ENCODE assay signal across 8 mouse cellular contexts in genomic region chr13:100831123-100831522, GRCm38 (mm10). TPM values are rescaled to one million over a fixed set of nuclear protein-coding genes. Genes with fewer than 3 reads are reported as not detected.
DNase-seq lines count a peak whose midpoint lies in the region; ATAC-seq and TF ChIP-seq lines count a peak whose summit lies in the region.

No protein-coding gene starts in this region.

- DNase-seq in heart, adult 18-20 months = no peak
- DNase-seq in spleen, adult 2 months (ENCODE audit: low read depth in 1 of 2, low spot score in 2 of 2) = no peak
- DNase-seq in spleen, postnatal 10 days (ENCODE audit: low spot score in 2 of 2) = no peak
- DNase-seq in lung, postnatal 0 days (ENCODE audit: low spot score) = no peak
- DNase-seq in cerebellum, postnatal 14 days = no peak

- TF ChIP-seq POLR2A in spleen, adult 2 months (IDR thresholded peaks at IDR 0.05; ENCODE audit: low read depth, low read length) = no peak

- no peak overlapping the region; the same call in 1 of the 2 replicates for H3K9ac ChIP-seq in heart, embryonic 14.5 days (ENCODE audit: low read length)
- no peak overlapping the region for H3K9ac ChIP-seq in intestine, embryonic 15.5 days
- H3K9ac ChIP-seq in stomach, embryonic 16.5 days (ENCODE audit: low read length) = peak overlapping the region; percentile 1; the same call in 1 of the 2 replicates
- H3K9ac ChIP-seq in lung, postnatal 0 days (replicated peaks; ENCODE audit: low read depth) = no peak overlapping the region

- no peak for ATAC-seq in heart, embryonic 14.5 days (ENCODE audit: insufficient number of reproducible peaks, insufficient read depth, low FRiP score, low read depth)
- no peak for ATAC-seq in intestine, embryonic 15.5 days
- ATAC-seq in stomach, embryonic 16.5 days (ENCODE audit: insufficient read depth, low FRiP score) = no peak
- no peak for ATAC-seq in lung, postnatal 0 days

- H3K9me3 ChIP-seq in heart, embryonic 14.5 days (ENCODE audit: control insufficient read depth, low read length) = no peaks in the 10 kb centered on the region
- no peaks in the 10 kb centered on the region for H3K9me3 ChIP-seq in intestine, embryonic 15.5 days
- H3K9me3 ChIP-seq in stomach, embryonic 16.5 days (replicated peaks; ENCODE audit: control insufficient read depth, low read length) = no peaks in the 10 kb centered on the region
- H3K9me3 ChIP-seq in lung, postnatal 0 days (ENCODE audit: low read length) = no peaks in the 10 kb centered on the region

- H3K4me2 ChIP-seq in heart, embryonic 14.5 days (ENCODE audit: low read length) = peak overlapping the region; percentile 83
- peak overlapping the region; percentile 66 for H3K4me2 ChIP-seq in intestine, embryonic 15.5 days (replicated peaks)
- H3K4me2 ChIP-seq in stomach, embryonic 16.5 days (ENCODE audit: low read depth, low read length) = peak overlapping the region; percentile 84; the same call in 1 of the 2 replicates
- no peak overlapping the region for H3K4me2 ChIP-seq in lung, postnatal 0 days (replicated peaks; ENCODE audit: low read depth, low read length)

- no peak for TF ChIP-seq EP300 in lung, postnatal 0 days (IDR thresholded peaks at IDR 0.05)

- H3K27me3 ChIP-seq in heart, embryonic 14.5 days (ENCODE audit: control insufficient read depth, insufficient read depth, low read length) = no peaks in the 10 kb centered on the region
- no peaks in the 10 kb centered on the region for H3K27me3 ChIP-seq in spleen, adult 2 months (ENCODE audit: control insufficient read depth, insufficient read depth, low read length)
- H3K27me3 ChIP-seq in intestine, embryonic 15.5 days (replicated peaks) = no peaks in the 10 kb centered on the region
- no peaks in the 10 kb centered on the region for H3K27me3 ChIP-seq in stomach, embryonic 16.5 days (ENCODE audit: control insufficient read depth, insufficient read depth, low read length)
- H3K27me3 ChIP-seq in lung, postnatal 0 days (replicated peaks; ENCODE audit: insufficient read depth, low read length) = no peaks in the 10 kb centered on the region

- H3K27ac ChIP-seq in heart, embryonic 14.5 days (replicated peaks in 1 of 2; ENCODE audit: control insufficient read depth in 1 of 2, insufficient read depth in 1 of 2, low read depth in 2 of 2, low read length in 2 of 2) = no peak overlapping the region
- peak overlapping the region; percentile 33; the same call in 1 of the 2 replicates for H3K27ac ChIP-seq in spleen, adult 2 months (ENCODE audit: insufficient read depth, low read length)
- H3K27ac ChIP-seq in intestine, embryonic 15.5 days = no peak overlapping the region
- no peak overlapping the region for H3K27ac ChIP-seq in stomach, embryonic 16.5 days (ENCODE audit: low read length)
- H3K27ac ChIP-seq in lung, postnatal 0 days (ENCODE audit: low read length) = no peak overlapping the region

- 83% methylated on average over 6 of the region's 6 CpGs for WGBS in heart, embryonic 14.5 days
- 78% methylated on average over 6 of the region's 6 CpGs for WGBS in spleen, adult 2 months
- 85% methylated on average over 6 of the region's 6 CpGs for WGBS in intestine, embryonic 15.5 days
- WGBS in stomach, embryonic 16.5 days = 70% methylated on average over 6 of the region's 6 CpGs
- WGBS in lung, postnatal 0 days = 80% methylated on average over 6 of the region's 6 CpGs

- H3K4me1 ChIP-seq in heart, embryonic 14.5 days (ENCODE audit: control insufficient read depth in 2 of 2, insufficient read depth in 2 of 2, low read length in 2 of 2) = peaks cover 3 to 17% of the 10 kb centered on the region in 2 experiments; a peak in 2 of 4 replicates
- peaks cover 7% of the 10 kb centered on the region for H3K4me1 ChIP-seq in spleen, adult 2 months (ENCODE audit: control insufficient read depth, insufficient read depth, insufficient read length)
- H3K4me1 ChIP-seq in intestine, embryonic 15.5 days (replicated peaks) = peaks cover 8% of the 10 kb centered on the region
- H3K4me1 ChIP-seq in stomach, embryonic 16.5 days (ENCODE audit: control insufficient read depth, insufficient read depth, low read length) = peaks cover 14% of the 10 kb centered on the region; the same call in 1 of the 2 replicates
- peaks cover 6% of the 10 kb centered on the region; the same call in 1 of the 2 replicates for H3K4me1 ChIP-seq in lung, postnatal 0 days (ENCODE audit: insufficient read depth, low read depth, low read length)

- peaks cover 21% of the 10 kb centered on the region for H3K36me3 ChIP-seq in heart, embryonic 14.5 days (ENCODE audit: control insufficient read depth, insufficient read depth, low read length)
- peaks cover 6% of the 10 kb centered on the region for H3K36me3 ChIP-seq in spleen, adult 2 months (ENCODE audit: control insufficient read depth, insufficient read depth, low read length)
- no peaks in the 10 kb centered on the region for H3K36me3 ChIP-seq in intestine, embryonic 15.5 days
- H3K36me3 ChIP-seq in stomach, embryonic 16.5 days (ENCODE audit: control insufficient read depth, insufficient read depth, low read length) = no peaks in the 10 kb centered on the region
- 0 out of 2 replicates have a peak, but pooled peaks cover 10% of the 10 kb centered on the region for H3K36me3 ChIP-seq in lung, postnatal 0 days (ENCODE audit: insufficient read depth, low read length)

- H3K4me3 ChIP-seq in heart, embryonic 14.5 days (ENCODE audit: control insufficient read depth in 1 of 2, insufficient read depth in 1 of 2, low read depth in 1 of 2, low read length in 2 of 2) = no peak overlapping the region
- H3K4me3 ChIP-seq in spleen, adult 2 months (ENCODE audit: extremely low read depth, insufficient read depth, insufficient read length) = no peak overlapping the region
- 0 out of 2 replicates have a peak overlapping the region, but pooled peaks have one; percentile 7 for H3K4me3 ChIP-seq in intestine, embryonic 15.5 days (replicated peaks)
- 0 out of 2 replicates have a peak overlapping the region, but pooled peaks have one; percentile 84 for H3K4me3 ChIP-seq in stomach, embryonic 16.5 days (replicated peaks; ENCODE audit: low read length)
- H3K4me3 ChIP-seq in lung, postnatal 0 days (ENCODE audit: low read depth, low read length) = no peak overlapping the region

- no peak for TF ChIP-seq CTCF in spleen, adult 2 months (IDR thresholded peaks at IDR 0.05; ENCODE audit: extremely low read depth, insufficient read depth, insufficient read length, insufficient replicate concordance)
- TF ChIP-seq CTCF in lung, postnatal 0 days (IDR thresholded peaks at IDR 0.05) = no peak

RNA-seq across cellular contexts. Expression of gene Slc30a5, which starts 2.1 kb away (rescaled TPM):
- 38.5 and 41.9 TPM in 2 replicates for polyA plus RNA-seq in heart, embryonic 14.5 days (2014; fragmentation: Nextera tagmentation; extraction: Ambion mirVana)
- total RNA-seq in heart, adult 18-20 months (2021) = 10 to 100 TPM; 20.1 to 21.8 TPM
- polyA plus RNA-seq in spleen, adult 2 months (2012; rRNA removed) = 20.6 and 24.0 TPM in 2 replicates
- polyA plus RNA-seq in intestine, embryonic 15.5 days (2015; fragmentation: Nextera tagmentation; extraction: Ambion mirVana) = 68.7 and 68.9 TPM in 2 replicates
- 47.3 and 53.7 TPM in 2 replicates for polyA plus RNA-seq in stomach, embryonic 16.5 days (2015; fragmentation: Nextera tagmentation; extraction: Ambion mirVana)
- polyA plus RNA-seq in lung, postnatal 0 days (2015; fragmentation: Nextera tagmentation; extraction: Ambion mirVana) = 30.8 and 31.1 TPM in 2 replicates

RNA-seq across cellular contexts. Expression of gene Ccnb1, which starts 44.8 kb away (rescaled TPM):
- polyA plus RNA-seq in heart, embryonic 14.5 days (2014; fragmentation: Nextera tagmentation; extraction: Ambion mirVana) = 188 and 214 TPM in 2 replicates
- total RNA-seq in heart, adult 18-20 months (2021) = 1 to 10 TPM in 1 of 2 experiments, under 1 TPM in 1; 0.57 to 1.1 TPM
- polyA plus RNA-seq in spleen, adult 2 months (2012; rRNA removed) = 7.7 and 8.5 TPM in 2 replicates
- 204 and 217 TPM in 2 replicates for polyA plus RNA-seq in intestine, embryonic 15.5 days (2015; fragmentation: Nextera tagmentation; extraction: Ambion mirVana)
- 173 and 187 TPM in 2 replicates for polyA plus RNA-seq in stomach, embryonic 16.5 days (2015; fragmentation: Nextera tagmentation; extraction: Ambion mirVana)
- 8.8 and 10.9 TPM in 2 replicates for polyA plus RNA-seq in lung, postnatal 0 days (2015; fragmentation: Nextera tagmentation; extraction: Ambion mirVana)

RNA-seq across cellular contexts. Expression of gene Cenph, which starts 55.4 kb away (rescaled TPM):
- polyA plus RNA-seq in heart, embryonic 14.5 days (2014; fragmentation: Nextera tagmentation; extraction: Ambion mirVana) = 18.0 and 18.1 TPM in 2 replicates
- total RNA-seq in heart, adult 18-20 months (2021) = not detected
- 0.90 and 1.0 TPM in 2 replicates for polyA plus RNA-seq in spleen, adult 2 months (2012; rRNA removed)
- 30.8 and 31.4 TPM in 2 replicates for polyA plus RNA-seq in intestine, embryonic 15.5 days (2015; fragmentation: Nextera tagmentation; extraction: Ambion mirVana)
- 24.9 and 25.7 TPM in 2 replicates for polyA plus RNA-seq in stomach, embryonic 16.5 days (2015; fragmentation: Nextera tagmentation; extraction: Ambion mirVana)
- 2.5 and 2.9 TPM in 2 replicates for polyA plus RNA-seq in lung, postnatal 0 days (2015; fragmentation: Nextera tagmentation; extraction: Ambion mirVana)

Comparison
In these comparisons a context has a peak if more than half of its experiments do, and no peak if none do; other contexts are left out.
1. H3K4me3 ChIP-seq: peak in intestine, embryonic 15.5 days (single experiment) and stomach, embryonic 16.5 days (single experiment); none in heart, embryonic 14.5 days (0 of 2), spleen, adult 2 months (single experiment) and lung, postnatal 0 days (single experiment).
2. RNA of gene Ccnb1, which starts 44.8 kb away (polyA plus RNA-seq): 204 to 217 TPM in intestine, embryonic 15.5 days, 188 to 214 TPM in heart, embryonic 14.5 days and 173 to 187 TPM in stomach, embryonic 16.5 days; 8.8 to 10.9 TPM in lung, postnatal 0 days and 7.7 to 8.5 TPM in spleen, adult 2 months; every median in the first group is over 10 times any median in the second.